Mouse (Mus musculus): Measurements from ENCODE around the gene Slc6a15.

- TF ChIP-seq CHD2 (IDR thresholded peaks at IDR 0.05; ENCODE audit: low read depth, low read length) = no peak
- TF ChIP-seq HCFC1 (IDR thresholded peaks at IDR 0.05; ENCODE audit: borderline replicate concordance, insufficient read depth, low read length) = no peak
These were observed 75.0 kb downstream of the Slc6a15 start for GRCm38 (mm10) chr10:103442588-103442987.
